Mouse (Mus musculus) kidney, postnatal 25 days (tissue): ENCODE results near the gene Epha4.

Source experiments
- DNase-seq, 2 experiments: peaks; one replicate each; pipeline ENCODE4 v3.0.0; 2021; ENCODE audit warnings: mixed read lengths in 2 of 2

Epha4 gene

GRCm38 (mm10) chr1:77391590-77391989 lies 123.3 kb downstream of the Epha4 start:
- no peak for DNase-seq

- DNase-seq, result no peak
Measured at GRCm38 (mm10) chr1:77389069-77389468, 125.8 kb downstream of the Epha4 start.

GRCm38 (mm10) chr1:77388556-77388955 lies 126.3 kb downstream of the Epha4 start:
- no peak for DNase-seq

DNA sequence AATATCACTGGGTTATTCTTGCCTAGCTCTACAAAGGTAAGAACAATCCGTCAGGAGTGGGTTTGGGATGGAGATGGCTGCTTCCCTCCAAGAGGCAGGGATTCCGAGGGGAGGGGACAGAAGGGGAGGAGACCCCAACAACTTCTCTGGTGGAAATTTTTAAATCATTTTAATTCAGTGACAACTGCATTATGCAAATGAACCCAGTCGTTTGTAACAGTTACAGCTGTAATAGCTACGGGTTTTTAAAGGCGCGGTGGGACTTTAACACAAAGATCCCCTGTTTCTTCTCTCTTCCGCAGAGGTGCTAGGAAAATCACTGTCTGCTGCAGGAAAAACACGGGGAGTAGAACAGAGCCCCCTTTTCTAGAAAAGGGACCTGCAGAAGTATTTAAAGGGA lies 129.3 kb downstream of the Epha4 start:
- no peak for DNase-seq

DNA sequence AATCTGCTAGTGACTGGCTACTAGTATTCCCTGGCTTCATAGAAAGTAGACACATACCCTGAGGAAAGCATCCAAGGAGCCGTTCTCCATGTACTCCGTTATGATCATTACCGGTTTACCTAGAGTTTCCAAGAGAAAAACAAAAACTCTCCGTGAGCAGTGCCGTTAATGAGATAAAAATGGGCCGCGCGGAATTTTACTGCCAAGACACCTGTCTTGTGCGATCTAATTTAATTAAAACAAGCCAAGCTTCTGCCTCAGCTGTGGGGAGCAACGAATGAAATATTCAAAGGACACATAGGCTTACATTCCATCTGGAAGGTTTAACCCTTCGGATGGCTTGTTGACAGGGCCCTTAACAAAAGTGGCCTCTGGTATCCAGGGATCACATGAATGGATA lies 131.4 kb downstream of the Epha4 start:
- DNase-seq, result no peak

- DNase-seq, result no peak
Measured at GRCm38 (mm10) chr1:77377550-77377980, 137.3 kb downstream of the Epha4 start.

- no peak for DNase-seq
Measured at GRCm38 (mm10) chr1:77374054-77374453, 140.8 kb downstream of the Epha4 start.

- DNase-seq, result peak; percentile 50 to 62
Measured at GRCm38 (mm10) chr1:77370921-77371320, 144.0 kb downstream of the Epha4 start.

- DNase-seq, result no peak
Measured at GRCm38 (mm10) chr1:77369255-77369837, 145.5 kb downstream of the Epha4 start.

GRCm38 (mm10) chr1:77365850-77366249 lies 149.0 kb downstream of the Epha4 start:
- no peak for DNase-seq

DNA sequence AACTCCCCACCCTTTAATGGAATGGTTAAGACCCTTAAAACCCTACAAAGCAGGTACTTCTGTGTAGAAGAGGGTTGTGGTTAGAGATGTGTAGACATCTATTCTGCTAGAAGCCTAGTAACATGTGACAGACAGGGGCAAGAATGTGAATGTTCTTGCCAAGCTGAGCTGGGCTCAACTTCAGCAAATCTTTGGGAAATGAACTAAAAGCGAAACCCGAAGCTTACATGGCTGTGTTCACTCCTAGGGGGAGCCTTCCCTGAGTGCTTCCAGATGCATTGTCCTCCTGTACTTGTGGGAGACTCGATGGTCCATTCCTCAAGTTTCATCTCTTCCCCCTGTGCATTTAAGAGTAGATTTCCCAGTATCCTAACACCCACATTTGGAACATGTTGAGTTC lies 150.3 kb downstream of the Epha4 start:
- DNase-seq, result no peak

GRCm38 (mm10) chr1:77363848-77364247 lies 151.0 kb downstream of the Epha4 start:
- no peak for DNase-seq

- DNase-seq, result no peak
Measured at GRCm38 (mm10) chr1:77346459-77346858, 168.4 kb downstream of the Epha4 start.

GRCm38 (mm10) chr1:77343792-77344191 lies 171.1 kb downstream of the Epha4 start:
- no peak for DNase-seq

GRCm38 (mm10) chr1:77339701-77340100 lies 175.2 kb downstream of the Epha4 start:
- no peak for DNase-seq

GRCm38 (mm10) chr1:77338346-77338745 lies 176.5 kb downstream of the Epha4 start:
- no peak for DNase-seq

- DNase-seq, result no peak
Measured at GRCm38 (mm10) chr1:77336937-77337336, 178.0 kb downstream of the Epha4 start.

DNA sequence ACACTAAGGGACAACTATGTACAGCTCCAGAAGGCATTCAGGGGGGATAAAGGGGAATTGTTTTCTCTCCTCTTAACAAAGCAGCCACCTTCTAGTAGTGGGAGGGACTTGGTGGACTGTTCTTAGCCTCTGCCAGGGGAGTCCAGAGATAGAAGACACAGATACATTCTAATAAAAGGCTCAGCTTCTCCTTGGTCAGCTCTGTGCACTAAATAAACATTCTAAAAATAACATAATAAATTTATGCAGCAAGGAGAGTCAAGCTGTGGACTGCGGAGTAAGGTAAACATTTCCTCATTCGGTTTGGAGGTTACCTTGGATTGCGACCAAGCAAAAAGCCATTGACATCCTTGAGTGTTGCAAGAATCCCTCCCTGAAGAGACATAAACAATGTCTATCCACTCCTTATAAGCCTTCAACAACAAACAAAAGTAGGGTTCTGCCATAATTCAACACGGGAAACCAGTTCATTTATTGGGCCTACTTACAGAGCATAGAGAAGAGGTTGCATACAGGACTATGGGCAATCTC lies 196.2 kb downstream of the Epha4 start:
- no peak for DNase-seq
